Mouse (Mus musculus) intestine, embryonic 14.5 days (tissue): Measurements from ENCODE around the gene Myb. TPM values are rescaled to one million over a fixed set of nuclear protein-coding genes. Genes with fewer than 3 reads are reported as not detected.

Experiments
- ATAC-seq: fragments of 200-750 bp; cut with Nextera tagmentation; replicated peaks from 2 replicates; pipeline ENCODE4 v1.8.0; 2017; ENCODE audit warnings: low read depth, moderate number of reproducible peaks, moderate TSS enrichment, moderate library complexity; ENCODE audit not compliant: low FRiP score, low TSS enrichment
- DNase-seq: peaks from one replicate; pipeline ENCODE4 v3.0.0-alpha.2; 2018; ENCODE audit warnings: low spot score
- H3K27ac ChIP-seq: fragments of 300-500 bp; sonication (generic); 2 replicates; pipeline ENCODE4 v1.5.1; 2014; ENCODE audit warnings: low read depth, mild to moderate bottlenecking, control low read depth
- H3K27me3 ChIP-seq: fragments of 300-500 bp; sonication (generic); replicated peaks from 2 replicates; pipeline ENCODE4 v1.6.1; 2014; ENCODE audit warnings: low read length, control low read depth; ENCODE audit not compliant: control insufficient read depth, insufficient read depth
- H3K36me3 ChIP-seq: fragments of 300-500 bp; sonication (generic); 2 replicates; pipeline ENCODE4 v1.6.1; 2014; ENCODE audit warnings: low read length, control low read depth; ENCODE audit not compliant: control insufficient read depth, insufficient read depth
- H3K4me1 ChIP-seq: fragments of 300-500 bp; sonication (generic); replicated peaks from 2 replicates; pipeline ENCODE4 v1.6.1; 2014; ENCODE audit warnings: low read length, control low read depth, mixed read lengths; ENCODE audit not compliant: control insufficient read depth, insufficient read depth
- H3K4me2 ChIP-seq: fragments of 300-500 bp; sonication (generic); 2 replicates; pipeline ENCODE4 v1.6.1; 2014; ENCODE audit warnings: low read length
- H3K4me3 ChIP-seq: fragments of 300-500 bp; sonication (generic); 2 replicates; pipeline ENCODE4 v1.5.1; 2014; ENCODE audit warnings: low read depth, low read length, control low read depth, mixed read lengths
- H3K9ac ChIP-seq: fragments of 300-500 bp; sonication (generic); 2 replicates; pipeline ENCODE4 v1.6.1; 2014; ENCODE audit warnings: mild to moderate bottlenecking, low read length
- H3K9me3 ChIP-seq: fragments of 300-500 bp; sonication (generic); 2 replicates; pipeline ENCODE4 v1.6.1; 2016; ENCODE audit warnings: low read length, control low read depth; ENCODE audit not compliant: control insufficient read depth
- WGBS: fragments of 180-500 bp; shearing (Covaris S2); extraction: QIAGEN DNeasy Blood & Tissue Kit; methylation state at CpG from one replicate; pipeline ENCODE4 v1.1.7; 2014; 5-methylcytosine and 5-hydroxymethylcytosine counted together
- polyA plus RNA-seq: library from polyadenylated mRNA; unstranded; fragments of >200 nt; fragmentation: Nextera tagmentation; extraction: Ambion mirVana; gene quantifications from 2 replicates; pipeline ENCODE4 v1.2.1, GENCODE M21; 2014

The Myb gene
- polyA plus RNA-seq, 1 experiment from 2014 or later = 6.6 TPM

- DNase-seq = no peak
- H3K27ac ChIP-seq = no peak overlapping the region
- H3K9me3 ChIP-seq = no peaks in the 10 kb centered on the region
- H3K4me2 ChIP-seq = no peak overlapping the region
- no peak overlapping the region for H3K9ac ChIP-seq
- H3K36me3 ChIP-seq = no peaks in the 10 kb centered on the region
- WGBS = 52% methylated on average over 3 of the region's 3 CpGs
- peaks cover 42% of the 10 kb centered on the region for H3K27me3 ChIP-seq
- no peak overlapping the region for H3K4me3 ChIP-seq
- no peak for ATAC-seq
- H3K4me1 ChIP-seq = peaks cover 6% of the 10 kb centered on the region; the same call in 1 of the 2 replicates
These were observed 1.3 kb upstream of the Myb start for GRCm38 (mm10) chr10:21162124-21162523.

DNA sequence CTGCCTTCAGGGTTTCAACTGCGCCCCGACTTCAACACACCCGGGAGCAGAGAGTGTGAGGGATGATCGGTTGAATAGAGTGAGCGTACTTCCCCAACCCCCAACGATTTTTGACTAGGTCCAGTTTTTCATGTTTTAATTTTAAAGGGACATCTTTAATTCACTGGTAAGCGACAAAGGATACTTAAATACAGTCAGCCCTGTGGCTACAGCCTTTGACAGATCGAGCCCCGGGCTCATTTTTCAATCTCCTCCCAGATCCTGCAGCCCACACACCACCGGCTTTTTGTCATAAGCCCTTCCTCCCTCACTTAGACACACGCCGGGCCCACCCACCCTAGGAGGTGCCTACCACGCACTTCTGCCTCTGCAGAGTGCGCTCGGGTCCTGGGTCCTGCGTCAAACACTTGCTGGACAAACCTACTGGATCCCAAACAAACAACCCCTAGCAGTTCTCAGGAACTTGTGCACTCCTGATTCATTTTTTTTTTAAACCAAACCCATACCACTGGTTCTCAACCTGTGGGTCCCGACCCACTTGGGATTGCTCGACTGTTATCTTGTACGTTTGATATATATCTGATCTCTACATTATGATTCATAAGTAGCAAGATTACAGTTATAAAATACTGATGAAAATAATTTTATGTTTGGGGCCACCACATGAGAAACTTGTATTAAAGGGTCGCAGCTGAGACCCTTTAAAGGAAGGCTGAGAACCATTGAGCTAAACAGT, 743 bp upstream of the Myb start:
- Histone ChIP-seq H3K27ac (no peak overlapping the region), H3K36me3 (no peaks in the 10 kb centered on the region), H3K4me3 (peak overlapping the region; percentile 63), H3K4me1 (peaks cover 6% of the 10 kb centered on the region; the same call in 1 of the 2 replicates), H3K9ac (peak overlapping the region; percentile 65), H3K4me2 (peak overlapping the region; percentile 97), H3K9me3 (no peaks in the 10 kb centered on the region), H3K27me3 (peaks cover 45% of the 10 kb centered on the region)
- DNase-seq = peak; percentile 71
- WGBS = 4% methylated on average over 20 of the region's 20 CpGs
- peak; percentile 45 for ATAC-seq

GRCm38 (mm10) chr10:21159697-21160394, 938 bp downstream of the Myb start:
- peaks cover 45% of the 10 kb centered on the region for H3K27me3 ChIP-seq
- peak overlapping the region; percentile 65 for H3K9ac ChIP-seq
- peak; percentile 26; the same call in 1 of the 2 replicates for ATAC-seq
- H3K4me2 ChIP-seq = peak overlapping the region; percentile 97
- WGBS = under 1% methylated on average over 44 of the region's 44 CpGs
- H3K4me1 ChIP-seq = peaks cover 6% of the 10 kb centered on the region; the same call in 1 of the 2 replicates
- DNase-seq = peak; percentile 84
- no peak overlapping the region for H3K27ac ChIP-seq
- peak overlapping the region; percentile 63 for H3K4me3 ChIP-seq
- H3K9me3 ChIP-seq = no peaks in the 10 kb centered on the region
- H3K36me3 ChIP-seq = no peaks in the 10 kb centered on the region; the same call in 1 of the 2 replicates

DNA sequence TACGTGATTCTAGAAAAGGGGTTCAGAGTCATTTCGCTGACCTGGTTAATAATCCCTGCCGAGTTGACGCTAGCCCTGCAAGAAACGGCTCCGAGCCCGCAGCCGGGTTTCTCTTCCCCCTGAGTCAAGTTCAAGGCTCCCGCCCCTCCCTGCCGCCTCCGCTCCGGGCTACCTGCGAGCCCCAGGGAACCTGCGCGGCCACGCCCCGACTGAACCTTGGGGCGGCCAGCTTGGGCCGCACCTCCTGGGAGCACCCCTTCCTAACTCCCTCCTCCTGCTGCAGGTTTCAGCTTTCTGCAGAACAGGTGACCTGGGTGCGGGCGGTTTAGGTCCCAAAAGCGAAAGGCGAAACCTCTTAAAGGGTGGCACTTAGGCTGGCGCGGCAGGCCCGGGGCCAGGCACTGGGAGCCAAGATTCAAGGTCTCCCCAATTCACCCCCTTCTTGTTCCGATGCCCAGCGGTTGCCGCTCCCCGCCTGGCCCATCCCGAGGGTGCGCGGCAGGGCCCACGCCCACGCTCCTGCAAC, 1.8 kb downstream of the Myb start:
- H3K4me3 ChIP-seq = peak overlapping the region; percentile 63
- peak overlapping the region; percentile 97 for H3K4me2 ChIP-seq
- peak overlapping the region; percentile 65; the same call in 1 of the 2 replicates for H3K9ac ChIP-seq
- under 1% methylated on average over 35 of the region's 35 CpGs for WGBS
- peaks cover 45% of the 10 kb centered on the region for H3K27me3 ChIP-seq
- H3K4me1 ChIP-seq = peaks cover 6% of the 10 kb centered on the region; the same call in 1 of the 2 replicates
- ATAC-seq (peak; percentile 61), DNase-seq (peak; percentile 78)
- 0 out of 2 replicates have a peak overlapping the region, but pooled peaks have one; percentile 11 for H3K27ac ChIP-seq
- H3K36me3 ChIP-seq = no peaks in the 10 kb centered on the region; the same call in 1 of the 2 replicates
- H3K9me3 ChIP-seq = no peaks in the 10 kb centered on the region

- H3K4me1 ChIP-seq = peaks cover 6% of the 10 kb centered on the region; the same call in 1 of the 2 replicates
- H3K4me2 ChIP-seq = peak overlapping the region; percentile 97
- DNase-seq = peak; percentile 76
- no peaks in the 10 kb centered on the region; the same call in 1 of the 2 replicates for H3K36me3 ChIP-seq
- peak overlapping the region; percentile 63 for H3K4me3 ChIP-seq
- no peak for ATAC-seq
- no peaks in the 10 kb centered on the region for H3K9me3 ChIP-seq
- WGBS = 6% methylated on average over 19 of the region's 19 CpGs
- peaks cover 45% of the 10 kb centered on the region for H3K27me3 ChIP-seq
- peak overlapping the region; percentile 65; the same call in 1 of the 2 replicates for H3K9ac ChIP-seq
- no peak overlapping the region for H3K27ac ChIP-seq
These were observed 2.5 kb downstream of the Myb start for GRCm38 (mm10) chr10:21158111-21158917.

DNA sequence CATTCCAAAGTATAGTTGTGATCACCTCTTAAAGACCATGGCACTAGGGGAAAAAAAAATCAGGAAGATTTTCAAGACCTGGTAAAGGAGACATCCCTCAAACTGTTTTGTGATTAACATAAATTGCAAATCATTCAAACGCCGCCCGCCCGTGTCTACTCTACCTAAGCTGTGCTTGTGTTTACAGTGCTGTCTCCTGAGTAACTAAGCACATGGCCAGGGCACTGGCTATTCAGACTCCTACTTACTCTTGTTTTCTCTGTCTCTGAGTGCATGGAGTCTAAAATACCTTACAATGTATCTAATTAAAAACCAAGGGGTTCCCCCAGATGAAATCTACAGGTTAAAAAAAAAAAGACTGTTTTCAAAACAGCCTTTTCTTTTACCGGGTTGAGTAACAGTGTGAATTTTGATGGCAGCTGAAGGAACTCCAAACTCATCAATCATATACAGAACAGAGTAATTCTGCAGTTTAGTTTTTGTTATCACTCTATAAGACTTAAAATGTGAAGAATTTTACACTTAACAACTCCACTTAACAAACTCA, 3.8 kb downstream of the Myb start:
- H3K9me3 ChIP-seq = no peaks in the 10 kb centered on the region
- no peak overlapping the region for H3K27ac ChIP-seq
- H3K4me2 ChIP-seq = no peak overlapping the region
- WGBS = 67% methylated on average over 5 of the region's 5 CpGs
- H3K9ac ChIP-seq = no peak overlapping the region
- peaks cover 6% of the 10 kb centered on the region; the same call in 1 of the 2 replicates for H3K4me1 ChIP-seq
- H3K27me3 ChIP-seq = peaks cover 39% of the 10 kb centered on the region
- ATAC-seq = no peak
- peaks cover 5% of the 10 kb centered on the region; the same call in 1 of the 2 replicates for H3K36me3 ChIP-seq
- no peak for DNase-seq
- H3K4me3 ChIP-seq = no peak overlapping the region

- Histone ChIP-seq H3K4me3 (no peak overlapping the region), H3K9ac (no peak overlapping the region), H3K27me3 (peaks cover 33% of the 10 kb centered on the region), H3K27ac (no peak overlapping the region), H3K4me1 (peaks cover 6% of the 10 kb centered on the region; the same call in 1 of the 2 replicates), H3K36me3 (peaks cover 5% of the 10 kb centered on the region; the same call in 1 of the 2 replicates), H3K4me2 (no peak overlapping the region), H3K9me3 (no peaks in the 10 kb centered on the region)
- ATAC-seq (no peak), DNase-seq (no peak)
- WGBS = 93% methylated on average over 3 of the region's 3 CpGs
These were observed 4.4 kb downstream of the Myb start for GRCm38 (mm10) chr10:21156416-21156815.
